8 mouse cellular contexts compared by ENCODE assay signal in the genomic region with DNA sequence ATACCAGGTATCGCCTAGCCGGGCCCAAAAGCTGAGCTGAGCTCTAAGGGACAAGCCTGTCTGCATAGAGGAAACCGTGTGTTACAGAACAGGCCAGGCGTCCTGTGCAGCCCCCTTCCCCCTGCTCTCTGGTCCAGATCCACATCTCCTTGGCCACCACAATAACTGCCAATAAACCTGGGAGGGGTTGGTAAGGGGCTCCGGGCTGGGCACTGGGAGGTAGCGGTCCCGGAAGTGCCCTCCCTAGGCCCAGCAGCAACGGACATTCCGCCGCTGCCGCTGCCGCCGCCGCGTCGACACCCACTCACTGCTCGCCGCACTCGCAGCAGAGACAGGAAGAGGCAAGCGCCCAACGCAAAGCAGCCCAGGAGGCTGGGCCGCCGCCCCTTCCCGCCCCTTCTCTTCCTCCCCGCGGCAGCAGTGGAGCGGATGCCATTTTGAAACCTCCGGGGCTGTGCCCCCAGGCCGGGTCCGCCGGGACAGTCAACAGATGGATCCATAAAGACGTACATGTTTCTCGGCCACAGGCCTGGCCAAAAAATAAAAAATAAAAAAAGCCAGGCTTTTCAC. TPM values are rescaled to one million over a fixed set of nuclear protein-coding genes. Genes with fewer than 3 reads are reported as not detected.
DNase-seq lines count a peak whose midpoint lies in the region; ATAC-seq and TF ChIP-seq lines count a peak whose summit lies in the region.

No protein-coding gene starts in this region.

- H3K9me3 ChIP-seq in hindbrain, postnatal 0 days (ENCODE audit: low read length) = no peaks in the 10 kb centered on the region

- intact Hi-C loops in left cerebral cortex, postnatal 25 days (cut with DNase I) = no loop called here

- ATAC-seq in common myeloid progenitor, adult 5-6 weeks (replicated peaks; ENCODE audit: low read depth, poor library complexity, severe bottlenecking) = peak; percentile 61
- peak; percentile 9; the same call in 1 of the 2 replicates for ATAC-seq in hindbrain, postnatal 0 days
- ATAC-seq in megakaryocyte progenitor cell, adult 5-6 weeks (replicated peaks; ENCODE audit: poor library complexity) = peak; percentile 56

- no peaks in the 10 kb centered on the region for H3K27me3 ChIP-seq in hindbrain, postnatal 0 days (ENCODE audit: insufficient read depth, low read length)

- peaks cover 52% of the 10 kb centered on the region for H3K4me1 ChIP-seq in hindbrain, postnatal 0 days (ENCODE audit: insufficient read depth, low read length)

- H3K9ac ChIP-seq in hindbrain, postnatal 0 days (replicated peaks; ENCODE audit: low read length) = peak overlapping the region; percentile 89

- WGBS in hindbrain, postnatal 0 days = 2% methylated on average over 33 of the region's 33 CpGs

- peak overlapping the region; percentile 93 for H3K27ac ChIP-seq in hindbrain, postnatal 0 days

- no peaks in the 10 kb centered on the region for H3K36me3 ChIP-seq in hindbrain, postnatal 0 days (ENCODE audit: insufficient read depth, low read length)

- peak overlapping the region; percentile 96 for H3K4me2 ChIP-seq in hindbrain, postnatal 0 days (ENCODE audit: low read depth, low read length)

- no peak for TF ChIP-seq CTCF in hindbrain, postnatal 0 days (IDR thresholded peaks at IDR 0.05; ENCODE audit: low read depth)

- DNase-seq in ZHBTc4 (ENCODE audit: low read depth, low spot score) = peak; percentile 89
- peak; percentile 77 for DNase-seq in gastrocnemius, postnatal 10 days
- DNase-seq in hindbrain, postnatal 0 days (ENCODE audit: low spot score) = peak; percentile 77
- DNase-seq in left cerebral cortex, postnatal 25 days (ENCODE audit: low spot score in 2 of 2) = peak; percentile 82 to 84
- peak; percentile 83 for DNase-seq in right cerebral cortex, postnatal 25 days
- DNase-seq in urinary bladder, postnatal 25 days (ENCODE audit: low spot score) = peak; percentile 73

- H3K4me3 ChIP-seq in hindbrain, postnatal 0 days (ENCODE audit: low read length) = peak overlapping the region; percentile 81

RNA-seq across cellular contexts. Expression of gene Gnai2, which starts 2.0 kb away (rescaled TPM):
- total RNA-seq in common myeloid progenitor, adult 5-6 weeks (2017) = 319 and 345 TPM in 2 replicates
- 100 to 1,000 TPM; 193 to 231 TPM for total RNA-seq in gastrocnemius, postnatal 10 days (2021)
- 334 and 369 TPM in 2 replicates for total RNA-seq in hindbrain, postnatal 0 days (2014; rRNA removed)
- polyA plus RNA-seq in hindbrain, postnatal 0 days (2015; fragmentation: Nextera tagmentation; extraction: Ambion mirVana) = 275 and 287 TPM in 2 replicates
- 100 to 1,000 TPM; 214 to 221 TPM for total RNA-seq in left cerebral cortex, postnatal 25 days (2021)
- 333 and 362 TPM in 2 replicates for total RNA-seq in megakaryocyte progenitor cell, adult 5-6 weeks (2015)
- total RNA-seq in megakaryocyte progenitor cell, adult 5-6 weeks (2017) = 423 and 432 TPM in 2 replicates

RNA-seq across cellular contexts. Expression of gene Sema3b, which starts 24.1 kb away (rescaled TPM):
- not detected in 2 replicates for total RNA-seq in common myeloid progenitor, adult 5-6 weeks (2017)
- 10 to 100 TPM; 41.8 to 51.3 TPM for total RNA-seq in gastrocnemius, postnatal 10 days (2021)
- total RNA-seq in hindbrain, postnatal 0 days (2014; rRNA removed) = 11.2 and 14.6 TPM in 2 replicates
- 8.3 and 9.0 TPM in 2 replicates for polyA plus RNA-seq in hindbrain, postnatal 0 days (2015; fragmentation: Nextera tagmentation; extraction: Ambion mirVana)
- 1 to 10 TPM; 3.4 to 3.5 TPM for total RNA-seq in left cerebral cortex, postnatal 25 days (2021)
- total RNA-seq in megakaryocyte progenitor cell, adult 5-6 weeks (2015) = not detected in 2 replicates
- not detected in 2 replicates for total RNA-seq in megakaryocyte progenitor cell, adult 5-6 weeks (2017)

RNA-seq across cellular contexts. Expression of gene Slc38a3, which starts 36.2 kb away (rescaled TPM):
- not detected in 2 replicates for total RNA-seq in common myeloid progenitor, adult 5-6 weeks (2017)
- total RNA-seq in gastrocnemius, postnatal 10 days (2021) = 10 to 100 TPM; 17.6 to 20.4 TPM
- total RNA-seq in hindbrain, postnatal 0 days (2014; rRNA removed) = 102 and 134 TPM in 2 replicates
- 52.1 and 54.5 TPM in 2 replicates for polyA plus RNA-seq in hindbrain, postnatal 0 days (2015; fragmentation: Nextera tagmentation; extraction: Ambion mirVana)
- total RNA-seq in left cerebral cortex, postnatal 25 days (2021) = 10 to 100 TPM; 69.9 to 81.4 TPM
- total RNA-seq in megakaryocyte progenitor cell, adult 5-6 weeks (2015) = not detected in 2 replicates
- not detected in 2 replicates for total RNA-seq in megakaryocyte progenitor cell, adult 5-6 weeks (2017)

RNA-seq across cellular contexts. Expression of gene Ifrd2, which starts 45.7 kb away (rescaled TPM):
- 59.3 and 59.7 TPM in 2 replicates for total RNA-seq in common myeloid progenitor, adult 5-6 weeks (2017)
- total RNA-seq in gastrocnemius, postnatal 10 days (2021) = 10 to 100 TPM; 34.6 to 40.4 TPM
- total RNA-seq in hindbrain, postnatal 0 days (2014; rRNA removed) = 7.6 and 10.9 TPM in 2 replicates
- polyA plus RNA-seq in hindbrain, postnatal 0 days (2015; fragmentation: Nextera tagmentation; extraction: Ambion mirVana) = 9.0 and 9.3 TPM in 2 replicates
- total RNA-seq in left cerebral cortex, postnatal 25 days (2021) = 10 to 100 TPM; 11.1 to 13.3 TPM
- total RNA-seq in megakaryocyte progenitor cell, adult 5-6 weeks (2015) = 68.0 and 93.4 TPM in 2 replicates
- total RNA-seq in megakaryocyte progenitor cell, adult 5-6 weeks (2017) = 31.5 and 72.4 TPM in 2 replicates

RNA-seq across cellular contexts. Expression of gene Gnat1, which starts 46.3 kb away (rescaled TPM):
- not detected in 2 replicates for total RNA-seq in common myeloid progenitor, adult 5-6 weeks (2017)
- total RNA-seq in gastrocnemius, postnatal 10 days (2021) = not detected
- total RNA-seq in hindbrain, postnatal 0 days (2014; rRNA removed) = 0.52 TPM in 1 of 2 replicates, not detected in the other
- 2.4 and 2.7 TPM in 2 replicates for polyA plus RNA-seq in hindbrain, postnatal 0 days (2015; fragmentation: Nextera tagmentation; extraction: Ambion mirVana)
- total RNA-seq in left cerebral cortex, postnatal 25 days (2021) = under 1 TPM; 0.18 to 0.21 TPM
- total RNA-seq in megakaryocyte progenitor cell, adult 5-6 weeks (2015) = 0.12 TPM in 1 of 2 replicates, not detected in the other
- not detected in 2 replicates for total RNA-seq in megakaryocyte progenitor cell, adult 5-6 weeks (2017)

Comparison
In these comparisons a context has a peak if more than half of its experiments do, and no peak if none do; other contexts are left out.
1. Peak in every context shown above with its lines: DNase-seq, ATAC-seq, H3K4me3 ChIP-seq and H3K27ac ChIP-seq.
2. ATAC-seq: peak in every context shown above with its lines; median percentile 61 in common myeloid progenitor, adult 5-6 weeks; 56 in megakaryocyte progenitor cell, adult 5-6 weeks; 9 in hindbrain, postnatal 0 days.
3. RNA of gene Slc38a3, which starts 36.2 kb away (total RNA-seq): 102 to 134 TPM in hindbrain, postnatal 0 days, 69.9 to 81.4 TPM in left cerebral cortex, postnatal 25 days and 17.6 to 20.4 TPM in gastrocnemius, postnatal 10 days; not detected in common myeloid progenitor, adult 5-6 weeks and not detected in megakaryocyte progenitor cell, adult 5-6 weeks; every median in the first group is over 10 times any median in the second.